Mouse (Mus musculus) T-cell, adult 2 months (primary cell): ENCODE results near the gene Bmp3.

Source experiments
- DNase-seq: peaks from one replicate; pipeline ENCODE4 v3.0.0; 2022; ENCODE audit warnings: low spot score

Gene Bmp3

GRCm38 (mm10) chr5:98902339-98902738 lies 48.1 kb downstream of the Bmp3 start:
- no peak for DNase-seq

DNA sequence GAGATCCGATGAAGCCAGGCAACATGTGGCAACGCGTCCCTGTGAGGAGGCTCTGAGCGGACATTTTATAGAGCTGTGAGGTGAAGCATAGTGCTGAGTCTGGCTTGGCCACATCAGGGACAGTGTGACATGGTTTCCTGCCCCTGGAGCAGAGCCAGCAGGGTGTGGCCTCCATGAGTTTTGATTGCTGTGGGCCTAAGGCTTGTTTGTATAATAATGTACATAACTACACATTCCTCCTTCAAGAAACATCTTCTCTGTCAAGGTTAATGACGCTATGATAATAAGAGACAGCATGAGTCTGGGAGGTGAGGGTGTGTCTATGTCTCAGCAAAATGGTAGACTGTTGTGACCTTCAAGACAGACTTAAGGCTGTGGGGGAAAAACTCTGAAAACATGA lies 64.5 kb downstream of the Bmp3 start:
- DNase-seq: no peak

DNA sequence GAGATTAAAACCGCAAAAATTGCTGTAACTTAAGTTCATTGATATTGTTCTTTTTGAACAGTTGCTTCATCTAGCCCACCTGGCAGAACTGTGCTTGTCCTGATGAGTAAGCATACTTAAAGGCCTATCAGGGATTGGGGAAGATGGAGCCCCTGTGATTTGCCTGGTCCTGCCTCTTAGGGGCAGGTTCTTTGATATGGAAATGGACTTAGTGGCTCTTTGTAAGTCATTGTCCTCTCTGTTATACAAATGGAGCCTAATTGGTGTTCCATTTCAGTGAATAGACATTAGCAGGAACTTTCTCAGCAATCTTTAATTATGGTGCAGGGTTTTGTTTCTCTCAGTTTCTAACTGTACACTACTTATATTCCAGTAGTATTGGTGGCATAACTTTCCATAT lies 67.4 kb downstream of the Bmp3 start:
- no peak for DNase-seq

DNA sequence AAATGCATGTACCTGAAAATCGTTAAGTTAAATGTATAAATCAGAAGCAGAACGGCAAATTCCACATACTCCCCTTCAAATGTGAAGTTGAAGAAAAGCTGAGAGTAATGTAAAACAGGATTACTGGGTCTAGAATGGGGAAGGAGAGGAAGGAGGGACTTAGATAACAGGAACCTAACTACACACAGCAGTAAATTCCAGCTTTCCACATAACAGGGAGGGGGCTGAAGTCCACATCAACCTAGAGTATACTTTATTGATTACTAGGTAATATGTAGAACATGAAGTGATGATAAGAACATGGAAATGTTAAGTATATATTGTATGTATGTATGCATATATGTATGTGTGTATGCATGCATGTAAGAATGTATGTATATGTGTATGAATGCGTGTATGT lies 68.7 kb downstream of the Bmp3 start:
- no peak for DNase-seq
